7 mouse cellular contexts compared by ENCODE assay signal in the genomic region with DNA sequence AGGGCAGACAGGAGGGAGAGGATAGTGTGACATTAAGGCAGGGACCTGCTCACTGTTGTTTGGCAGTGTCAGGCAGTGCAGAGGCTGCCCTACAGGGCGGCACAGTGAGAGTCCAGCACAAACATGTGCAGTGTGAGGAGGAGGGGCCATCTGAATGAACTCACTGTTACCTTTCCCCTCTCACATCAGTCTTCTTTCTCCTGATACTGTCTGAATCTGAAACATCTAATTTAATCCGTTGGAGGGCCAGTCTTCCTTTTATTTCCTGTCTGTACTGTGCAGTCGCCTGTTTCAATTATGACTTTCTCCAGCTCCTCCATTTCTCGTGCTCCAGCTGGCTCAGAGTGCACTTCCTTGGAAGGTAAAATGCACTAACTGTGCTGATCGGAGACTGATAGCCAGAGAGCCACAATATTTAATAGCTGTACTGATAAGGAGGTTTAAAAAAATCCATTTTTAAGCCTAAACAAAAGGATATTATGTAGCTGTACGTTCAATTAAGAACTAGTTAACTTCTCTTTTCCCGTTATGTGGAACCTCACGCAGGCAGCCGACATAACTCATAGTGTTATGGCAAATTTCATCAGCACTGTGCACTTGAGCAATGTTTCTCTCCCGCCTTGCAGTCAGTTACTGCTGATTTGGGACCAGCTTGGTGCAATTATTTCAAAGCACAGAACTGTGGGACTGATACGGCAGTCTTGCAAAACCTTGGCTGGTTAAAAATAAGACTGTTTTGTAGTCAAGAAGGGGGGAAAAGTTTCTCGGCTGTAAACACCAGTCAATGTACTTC.
DNase-seq lines count a peak whose midpoint lies in the region; ATAC-seq and TF ChIP-seq lines count a peak whose summit lies in the region.

No protein-coding gene starts in this region.

- DNase-seq in MN1 (ENCODE audit: low spot score) (peak; percentile 66), adipocyte (ENCODE audit: low spot score) (peak; percentile 34)
- peak; percentile 24 for DNase-seq in stomach, postnatal 0 days (ENCODE audit: low spot score)
- no peak for DNase-seq in thymus, adult 18-20 months
- no peak for DNase-seq in layer of hippocampus, adult 9-11 months

- no peaks in the 10 kb centered on the region for H3K27me3 ChIP-seq in heart, embryonic 11.5 days (ENCODE audit: control insufficient read depth, insufficient read depth, low read length)
- H3K27me3 ChIP-seq in liver, embryonic 12.5 days (replicated peaks): no peaks in the 10 kb centered on the region
- H3K27me3 ChIP-seq in stomach, postnatal 0 days (ENCODE audit: control insufficient read depth, insufficient read depth, low read length): no peaks in the 10 kb centered on the region

- ATAC-seq in heart, embryonic 11.5 days (replicated peaks; ENCODE audit: insufficient number of reproducible peaks, low FRiP score, low TSS enrichment): no peak; the same call in 1 of the 2 replicates
- no peak for ATAC-seq in liver, embryonic 12.5 days
- no peak for ATAC-seq in stomach, postnatal 0 days (ENCODE audit: low FRiP score, low TSS enrichment)

- peaks cover 3% of the 10 kb centered on the region; the same call in 1 of the 2 replicates for H3K4me1 ChIP-seq in heart, embryonic 11.5 days (ENCODE audit: control insufficient read depth, insufficient read depth, low read length)
- no peaks in the 10 kb centered on the region for H3K4me1 ChIP-seq in liver, embryonic 12.5 days
- no peaks in the 10 kb centered on the region; the same call in 1 of the 2 replicates for H3K4me1 ChIP-seq in stomach, postnatal 0 days (replicated peaks; ENCODE audit: control insufficient read depth, insufficient read depth)

- no peaks in the 10 kb centered on the region for H3K36me3 ChIP-seq in heart, embryonic 11.5 days (ENCODE audit: control insufficient read depth, insufficient read depth, low read length)
- no peaks in the 10 kb centered on the region for H3K36me3 ChIP-seq in liver, embryonic 12.5 days
- no peaks in the 10 kb centered on the region for H3K36me3 ChIP-seq in stomach, postnatal 0 days (ENCODE audit: control insufficient read depth, insufficient read depth, low read length)

- no peak overlapping the region for H3K4me2 ChIP-seq in heart, embryonic 11.5 days
- 0 out of 2 replicates have a peak overlapping the region, but pooled peaks have one; percentile 10 for H3K4me2 ChIP-seq in liver, embryonic 12.5 days
- peak overlapping the region; percentile 23; the same call in 1 of the 2 replicates for H3K4me2 ChIP-seq in stomach, postnatal 0 days (replicated peaks; ENCODE audit: low read depth)

- H3K9ac ChIP-seq in heart, embryonic 11.5 days (ENCODE audit: low read depth, low read length): no peak overlapping the region
- H3K9ac ChIP-seq in liver, embryonic 12.5 days: no peak overlapping the region
- H3K9ac ChIP-seq in stomach, postnatal 0 days (ENCODE audit: low read length): no peak overlapping the region

- peak overlapping the region; percentile 3; the same call in 1 of the 2 replicates for H3K27ac ChIP-seq in heart, embryonic 11.5 days (ENCODE audit: low read depth, low read length)
- no peak overlapping the region for H3K27ac ChIP-seq in liver, embryonic 12.5 days
- no peak overlapping the region for H3K27ac ChIP-seq in stomach, postnatal 0 days (replicated peaks)

- no peak for TF ChIP-seq CTCF in stomach, postnatal 0 days (IDR thresholded peaks at IDR 0.05; ENCODE audit: low read depth)

- no peak for TF ChIP-seq EP300 in stomach, postnatal 0 days (optimal IDR thresholded peaks at IDR 0.05)

- H3K9me3 ChIP-seq in heart, embryonic 11.5 days (replicated peaks; ENCODE audit: control insufficient read depth, low read length): peaks cover 4% of the 10 kb centered on the region
- H3K9me3 ChIP-seq in liver, embryonic 12.5 days (replicated peaks): no peaks in the 10 kb centered on the region
- no peaks in the 10 kb centered on the region for H3K9me3 ChIP-seq in stomach, postnatal 0 days (ENCODE audit: control insufficient read depth, low read length)

- WGBS in heart, embryonic 11.5 days (ENCODE audit: insufficient replicate concordance): 49% methylated on average over 12 of the region's 12 CpGs
- 58% methylated on average over 12 of the region's 12 CpGs for WGBS in liver, embryonic 12.5 days (ENCODE audit: insufficient replicate concordance)
- 26% methylated on average over 12 of the region's 12 CpGs for WGBS in stomach, postnatal 0 days

- H3K4me3 ChIP-seq in heart, embryonic 11.5 days (ENCODE audit: low read depth, low read length): no peak overlapping the region
- H3K4me3 ChIP-seq in liver, embryonic 12.5 days: no peak overlapping the region
- H3K4me3 ChIP-seq in stomach, postnatal 0 days (ENCODE audit: low read depth, low read length): no peak overlapping the region

Comparison
In these comparisons a context has a peak if more than half of its experiments do, and no peak if none do; other contexts are left out.
1. DNase-seq: peak in MN1 (single experiment), adipocyte (single experiment) and stomach, postnatal 0 days (single experiment); none in thymus, adult 18-20 months (0 of 2) and layer of hippocampus, adult 9-11 months (single experiment).